Mouse (Mus musculus) CH12.LX (cell line): ENCODE results near the gene Ccl11.

Source experiments
- CTCF ChIP-seq, 2 experiments: IDR thresholded peaks in 1 of 2; conservative IDR thresholded peaks in 1 of 2; 2 replicates each; pipeline ENCODE4 v1.5.1; 2011 to 2012; ENCODE audit warnings: low read depth in 2 of 2, low read length in 2 of 2, improper control_type of control experiment in 1 of 2, inconsistent platforms in 1 of 2, mild to moderate bottlenecking in 1 of 2, moderate library complexity in 1 of 2
- RCOR1 ChIP-seq: conservative IDR thresholded peaks from 2 replicates; pipeline ENCODE4 v1.6.1; 2012; ENCODE audit warnings: low read depth, mild to moderate bottlenecking, inconsistent platforms, low read length, improper control_type of control experiment
- ZNF384 ChIP-seq: IDR thresholded peaks from 2 replicates; pipeline ENCODE4 v1.6.1; 2012; ENCODE audit warnings: low read depth, low read length, improper control_type of control experiment, inconsistent platforms

DNA sequence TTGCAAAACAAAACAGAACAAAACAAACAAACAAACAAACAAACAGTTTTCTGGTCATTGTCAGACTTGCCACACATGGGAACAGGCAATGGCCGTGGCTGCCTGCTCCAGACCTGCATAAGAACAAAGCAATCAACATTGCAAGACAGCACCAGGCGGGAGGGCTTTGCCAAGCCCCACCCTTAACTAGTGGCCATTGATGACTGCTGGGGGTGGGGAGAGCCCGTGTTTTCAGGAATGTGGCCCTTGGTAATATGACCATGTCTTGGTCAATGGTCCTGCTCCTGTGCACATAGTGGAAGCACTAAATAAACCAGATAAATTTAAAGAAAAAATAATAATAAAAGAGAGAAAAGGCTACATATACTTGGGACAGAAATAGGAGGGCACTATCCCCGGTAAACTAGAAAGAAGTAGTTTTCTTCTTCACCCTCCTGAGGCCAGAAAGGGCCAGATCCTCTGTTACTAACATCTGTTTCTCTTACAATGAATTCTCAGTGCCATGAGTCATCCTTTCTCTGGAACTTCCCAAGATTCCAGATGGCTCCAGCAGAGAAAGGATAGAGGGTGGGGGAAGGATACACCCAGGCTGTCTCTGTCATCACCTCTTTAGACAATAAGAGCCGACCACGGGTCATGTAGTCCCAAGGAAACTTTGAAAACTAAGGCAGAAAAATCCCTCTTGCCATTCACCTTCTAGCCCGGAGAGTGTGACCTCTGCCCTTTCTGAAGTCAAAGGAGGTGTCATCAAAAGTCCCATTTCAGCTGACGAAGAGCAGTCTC, 46.0 kb upstream of the Ccl11 start:
- TF ChIP-seq CTCF (conservative IDR thresholded peaks at IDR 0.05 in 1 of 2, IDR thresholded peaks at IDR 0.05 in 1 of 2; ENCODE audit: low read depth in 2 of 2, low read length in 2 of 2) (no peak), RCOR1 (no peak), ZNF384 (no peak)
